Mouse (Mus musculus) liver, embryonic 14.5 days (tissue): ENCODE data around the gene Bmp4.

Source experiments
- CTCF ChIP-seq: IDR thresholded peaks from 2 replicates; pipeline ENCODE4 v1.5.1; 2016; ENCODE audit warnings: antibody characterized with exemption, low read depth, control low read depth
- EP300 ChIP-seq: IDR thresholded peaks from 2 replicates; pipeline ENCODE4 v1.6.1; 2016; ENCODE audit warnings: antibody characterized with exemption, low read depth

- TF ChIP-seq CTCF (no peak), EP300 (no peak)
Measured at GRCm38 (mm10) chr14:46338801-46339200, 51.7 kb downstream of the Bmp4 start.
